Mouse (Mus musculus): ENCODE measurements around the gene Lasp1.

DNA sequence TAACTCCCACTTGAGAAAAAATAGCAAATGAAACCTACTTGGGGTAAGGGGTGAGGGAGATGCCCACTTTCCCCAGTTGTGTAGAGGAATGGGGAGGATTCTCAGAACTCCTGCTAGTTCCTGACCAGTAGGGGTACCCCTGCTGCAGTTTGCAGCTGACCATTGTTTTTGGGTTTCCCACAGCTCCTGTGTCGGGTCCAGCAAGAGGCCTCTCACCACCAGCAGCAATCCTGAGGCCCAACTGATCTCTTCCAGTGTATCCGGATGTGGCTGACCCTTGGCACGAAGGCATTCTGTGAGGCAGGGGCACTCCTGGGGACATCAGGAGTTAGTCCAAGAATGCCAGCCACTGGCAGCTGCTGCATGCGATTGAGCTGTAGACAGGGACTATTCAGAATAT is 43.2 kb downstream of the Lasp1 start:
- TF ChIP-seq CTCF (IDR thresholded peaks at IDR 0.05; ENCODE audit: borderline replicate concordance, control insufficient read depth, extremely low read depth, insufficient read depth, low read length, poor library complexity), result no peak
- TF ChIP-seq POLR2A (IDR thresholded peaks at IDR 0.05; ENCODE audit: control insufficient read depth, extremely low read depth, insufficient read depth, low read length, poor library complexity), result no peak

Data from thymus, adult 2 months (tissue).